7 mouse cellular contexts compared by ENCODE assay signal in the genomic region with DNA sequence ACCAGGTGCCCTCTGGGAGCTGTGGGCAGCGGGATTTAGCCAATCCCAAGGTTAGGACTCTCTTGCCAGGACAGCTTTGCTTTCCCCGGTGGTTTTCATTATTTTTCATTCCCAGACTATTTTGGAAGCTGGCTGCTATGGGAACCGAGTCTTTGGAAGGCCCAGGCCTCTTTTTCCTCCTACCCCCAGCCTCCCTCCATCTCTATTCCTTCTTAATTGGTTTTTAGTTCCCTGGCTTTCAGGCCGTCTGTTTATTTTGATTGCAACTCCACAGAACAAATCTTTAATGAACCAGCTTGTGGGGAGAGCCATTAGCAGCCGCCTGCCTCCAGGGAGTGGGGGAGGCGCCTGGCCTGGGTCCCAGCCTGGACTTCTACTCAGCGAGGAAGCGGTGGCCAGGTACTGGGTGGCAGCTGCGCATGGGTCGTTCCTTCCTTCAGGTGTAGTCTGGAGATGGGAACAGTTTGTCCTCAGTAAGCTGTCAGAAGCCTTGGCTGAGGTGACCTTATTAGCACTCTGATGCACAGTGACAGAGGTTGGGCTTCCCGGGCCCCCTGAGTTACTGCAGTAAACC.
DNase-seq lines count a peak whose midpoint lies in the region; ATAC-seq lines count a peak whose summit lies in the region.

No protein-coding gene starts in this region.

- H3K4me2 ChIP-seq in forebrain, embryonic 14.5 days (ENCODE audit: low read length): no peak overlapping the region; the same call in 1 of the 2 replicates
- H3K4me2 ChIP-seq in hindbrain, embryonic 15.5 days: no peak overlapping the region

- H3K27ac ChIP-seq in forebrain, embryonic 14.5 days (ENCODE audit: low read depth, low read length): peak overlapping the region; percentile 29; the same call in 1 of the 2 replicates
- peak overlapping the region; percentile 46 for H3K27ac ChIP-seq in hindbrain, embryonic 15.5 days (replicated peaks)

- DNase-seq in MN1 (ENCODE audit: low spot score): peak; percentile 86
- DNase-seq in adrenal gland, postnatal 25 days: peak; percentile 45
- DNase-seq in forebrain, embryonic 14.5 days (ENCODE audit: low spot score): peak; percentile 94
- peak; percentile 21 for DNase-seq in left cerebral cortex, adult 11 months (ENCODE audit: low spot score)
- DNase-seq in ovary, postnatal 14 days (ENCODE audit: low spot score): peak; percentile 67
- DNase-seq in thymus, postnatal 4 days: no peak

- H3K4me3 ChIP-seq in forebrain, embryonic 14.5 days (ENCODE audit: low read depth, low read length): no peak overlapping the region
- H3K4me3 ChIP-seq in hindbrain, embryonic 15.5 days: no peak overlapping the region

- no peaks in the 10 kb centered on the region; the same call in 1 of the 2 replicates for H3K27me3 ChIP-seq in forebrain, embryonic 14.5 days (replicated peaks; ENCODE audit: control insufficient read depth, insufficient read depth, low read length)
- H3K27me3 ChIP-seq in hindbrain, embryonic 15.5 days: no peaks in the 10 kb centered on the region

- peak; percentile 93 for ATAC-seq in forebrain, embryonic 14.5 days
- peak; percentile 82 for ATAC-seq in hindbrain, embryonic 15.5 days (ENCODE audit: low FRiP score, low read depth)

- no peak overlapping the region for H3K9ac ChIP-seq in forebrain, embryonic 14.5 days (ENCODE audit: low read length)
- no peak overlapping the region for H3K9ac ChIP-seq in hindbrain, embryonic 15.5 days

- H3K9me3 ChIP-seq in forebrain, embryonic 14.5 days (replicated peaks; ENCODE audit: control insufficient read depth, low read length): no peaks in the 10 kb centered on the region
- no peaks in the 10 kb centered on the region for H3K9me3 ChIP-seq in hindbrain, embryonic 15.5 days

- WGBS in forebrain, embryonic 14.5 days: 11% methylated on average over 11 of the region's 11 CpGs
- 36% methylated on average over 11 of the region's 11 CpGs for WGBS in hindbrain, embryonic 15.5 days

- peaks cover 20% of the 10 kb centered on the region for H3K4me1 ChIP-seq in forebrain, embryonic 14.5 days (ENCODE audit: control insufficient read depth, insufficient read depth, low read length)
- peaks cover 26% of the 10 kb centered on the region for H3K4me1 ChIP-seq in hindbrain, embryonic 15.5 days (replicated peaks)

- H3K36me3 ChIP-seq in forebrain, embryonic 14.5 days (ENCODE audit: control insufficient read depth, insufficient read depth, low read length): no peaks in the 10 kb centered on the region
- H3K36me3 ChIP-seq in hindbrain, embryonic 15.5 days: no peaks in the 10 kb centered on the region
